Mouse (Mus musculus) layer of hippocampus, adult 18-20 months (tissue): Measurements from ENCODE around the gene Prickle4. TPM values are rescaled to one million over a fixed set of nuclear protein-coding genes. Genes with fewer than 3 reads are reported as not detected.

Experiments used
- DNase-seq, 2 experiments: peaks; one replicate each; pipeline ENCODE4 v3.0.0; 2022; ENCODE audit warnings: low spot score in 2 of 2
- long read RNA-seq: library from polyadenylated mRNA; stranded (forward); transcript quantifications from one replicate; pipeline ENCODE4 v2.0.0, GENCODE M21; 2021
- total RNA-seq, 2 experiments: library from RNA; stranded (reverse); gene quantifications; 2 replicates each; pipeline ENCODE4 v1.2.3; 2021

The Prickle4 gene
- 1 to 10 TPM; 2.3 to 3.4 TPM for total RNA-seq
- long read RNA-seq, partial matches to known transcripts = 0 of 2 reads
- long read RNA-seq, other reads (novel, unspliced or antisense) = 2 of 2 reads

- peak; percentile 93 to 98 for DNase-seq
Measured at GRCm38 (mm10) chr17:47694503-47695336, at the start of gene Prickle4. Prickle4 (minus strand) TSS chr17:47694736.

DNA sequence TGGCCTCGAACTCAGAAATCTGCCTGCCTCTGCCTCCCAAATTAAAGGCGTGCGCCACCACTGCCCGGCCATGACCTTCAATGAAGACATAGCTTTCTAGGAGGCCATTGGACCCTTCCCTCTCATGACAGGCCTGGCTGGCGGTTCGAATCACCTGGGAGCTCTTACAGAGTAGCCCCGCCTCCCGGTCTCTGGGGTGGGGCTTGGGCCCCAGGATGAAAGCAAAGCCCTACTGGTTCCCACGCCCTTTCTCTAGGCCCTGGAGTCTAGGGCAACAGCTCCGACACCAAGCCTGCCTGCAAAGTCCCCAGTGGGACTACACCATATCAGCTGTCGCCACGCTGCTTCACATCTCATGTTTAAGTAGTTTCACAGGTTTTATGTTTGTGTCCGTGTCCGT is 49.5 kb upstream of the Prickle4 start:
- DNase-seq = no peak

GRCm38 (mm10) chr17:47742991-47743734 is 48.6 kb upstream of the Prickle4 start:
- no peak for DNase-seq

DNA sequence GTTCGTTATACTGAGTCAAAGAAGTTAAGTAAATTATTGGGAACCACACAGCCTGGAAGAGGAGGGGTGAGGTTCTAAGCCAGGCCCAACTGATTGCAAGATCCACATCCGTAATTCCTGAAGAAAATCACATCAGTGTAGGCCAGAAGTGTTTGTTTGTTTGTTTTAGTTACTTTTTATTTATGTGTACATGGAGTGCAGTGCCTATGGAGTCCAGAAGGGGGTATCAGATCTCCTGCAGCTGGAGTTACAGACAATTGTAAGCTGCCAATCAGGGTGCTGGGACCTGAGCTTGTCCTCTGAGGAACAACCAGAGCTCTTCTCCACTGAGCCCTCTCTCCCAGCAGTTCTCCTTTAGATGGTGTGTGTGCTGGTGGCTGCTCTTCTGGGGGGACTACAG is 45.6 kb upstream of the Prickle4 start:
- DNase-seq = no peak

DNA sequence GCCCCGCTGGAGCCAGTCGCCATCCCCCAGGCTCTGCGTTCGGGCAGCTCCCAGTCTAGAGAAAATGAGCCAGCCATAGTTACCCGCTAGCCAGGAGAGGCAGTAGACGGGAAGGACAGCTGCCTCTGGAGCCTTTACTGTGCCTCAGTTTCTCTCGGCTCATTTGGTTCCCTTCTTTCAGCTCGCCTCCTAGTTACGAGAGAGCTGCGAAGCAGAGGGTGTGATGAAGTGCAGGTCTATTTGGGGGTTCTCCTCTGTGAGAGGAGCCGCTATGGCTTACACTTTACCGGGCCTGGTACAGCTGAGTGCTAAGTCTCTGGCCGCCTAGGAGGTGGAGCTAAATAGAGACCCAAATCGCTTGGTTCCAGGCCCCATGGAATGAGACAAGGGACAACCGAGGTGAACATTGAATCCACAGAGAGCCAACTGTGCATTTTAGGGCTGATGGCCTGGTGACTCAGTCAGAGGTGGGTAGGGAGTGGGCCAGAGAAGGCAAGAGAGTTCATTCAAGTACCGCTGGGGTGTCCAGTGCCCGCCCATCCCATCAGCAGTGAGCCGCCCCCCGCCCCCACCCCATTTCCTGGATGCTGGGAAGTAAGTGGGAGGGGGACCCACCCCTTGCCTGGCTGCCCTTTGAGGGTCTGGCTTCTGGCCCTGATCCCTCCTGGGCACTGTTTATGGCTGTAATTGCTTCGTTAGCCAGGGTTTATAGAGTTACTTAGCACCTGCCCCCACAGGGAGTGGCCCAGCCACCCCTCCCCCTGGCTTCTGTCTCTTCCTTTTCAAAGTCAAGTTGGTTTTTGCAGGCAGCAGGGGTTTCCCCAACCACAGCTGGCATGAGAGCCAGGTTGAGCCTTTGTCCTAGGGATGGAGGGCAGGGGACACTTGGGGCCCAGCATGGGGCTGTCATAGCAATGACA is 44.6 kb upstream of the Prickle4 start:
- DNase-seq = no peak

DNA sequence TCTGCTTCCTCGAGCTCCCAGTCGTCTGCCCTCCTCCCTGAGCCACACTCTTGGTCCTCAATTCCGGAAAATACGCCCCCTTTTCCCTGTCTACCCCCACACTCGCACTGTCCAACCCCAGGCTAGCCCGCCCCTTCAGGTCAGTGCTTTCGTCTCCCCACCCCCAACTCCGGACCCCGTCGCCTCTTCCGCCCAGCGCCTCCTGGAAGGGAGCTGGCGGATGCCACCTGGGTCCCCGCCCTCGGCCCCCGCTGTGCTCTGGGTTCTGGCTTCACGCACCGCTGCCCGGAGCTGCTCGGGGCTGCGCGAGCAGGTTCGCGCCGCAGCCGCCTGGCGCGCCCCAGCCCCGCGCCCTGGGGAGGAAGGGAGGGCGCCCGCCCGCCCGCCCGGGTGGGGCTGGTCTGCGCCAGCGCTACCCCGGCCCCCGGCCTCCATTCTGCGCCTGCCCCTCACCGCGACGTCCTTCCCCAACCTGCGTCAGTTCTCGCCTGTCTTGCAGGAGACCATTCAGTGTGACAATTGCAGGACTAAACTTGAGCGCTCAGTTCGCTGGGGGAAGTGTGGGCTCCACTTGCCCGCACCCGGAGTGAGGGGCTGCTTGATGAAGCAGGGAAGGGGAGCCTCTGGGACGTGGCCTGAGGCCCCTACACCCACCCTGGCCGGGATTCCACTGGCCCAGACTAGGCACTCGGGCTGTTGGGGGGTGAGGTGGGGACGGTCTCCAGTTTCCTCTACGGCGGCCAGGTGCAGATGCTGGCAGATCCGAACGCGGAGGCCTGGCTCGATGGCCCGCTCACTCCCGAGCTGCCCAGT is 43.7 kb upstream of the Prickle4 start:
- peak in 1 of 2 experiments; percentile 25 for DNase-seq

- peak; percentile 61 to 78 for DNase-seq
Measured at GRCm38 (mm10) chr17:47737271-47738065, 42.9 kb upstream of the Prickle4 start.

GRCm38 (mm10) chr17:47736856-47737255 is 42.3 kb upstream of the Prickle4 start, which contains the start of gene Tfeb:
Tfeb (plus strand) TSS chr17:47737030.
- peak; percentile 94 to 98 for DNase-seq

DNA sequence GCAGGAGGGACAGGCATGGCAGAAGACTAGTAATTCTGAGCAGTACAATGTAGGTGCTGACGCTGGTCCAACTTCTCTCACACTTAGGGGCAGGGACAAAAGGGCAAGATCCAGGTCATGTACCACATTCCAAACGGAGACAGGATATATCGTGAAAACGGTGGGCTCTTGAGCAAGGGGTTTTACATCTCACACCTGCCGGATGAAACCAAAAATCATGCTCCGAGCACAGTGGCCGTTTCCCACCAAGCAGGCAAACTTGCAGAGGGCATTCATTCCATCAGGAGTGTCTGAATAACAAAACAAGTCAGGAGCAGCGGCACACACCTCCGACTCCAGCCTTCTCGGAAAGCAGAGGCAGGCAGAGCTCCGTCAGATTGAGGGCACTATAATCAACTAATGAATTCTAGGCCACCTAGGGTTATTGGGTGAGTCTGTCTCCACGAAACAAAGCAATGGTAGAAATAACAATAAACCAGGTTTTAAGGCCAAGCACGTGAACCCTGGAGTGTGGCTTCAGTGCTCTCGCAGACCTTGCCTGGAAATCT is 41.1 kb upstream of the Prickle4 start:
- DNase-seq = no peak

- no peak for DNase-seq
Measured at GRCm38 (mm10) chr17:47730633-47731575, 36.4 kb upstream of the Prickle4 start.

DNA sequence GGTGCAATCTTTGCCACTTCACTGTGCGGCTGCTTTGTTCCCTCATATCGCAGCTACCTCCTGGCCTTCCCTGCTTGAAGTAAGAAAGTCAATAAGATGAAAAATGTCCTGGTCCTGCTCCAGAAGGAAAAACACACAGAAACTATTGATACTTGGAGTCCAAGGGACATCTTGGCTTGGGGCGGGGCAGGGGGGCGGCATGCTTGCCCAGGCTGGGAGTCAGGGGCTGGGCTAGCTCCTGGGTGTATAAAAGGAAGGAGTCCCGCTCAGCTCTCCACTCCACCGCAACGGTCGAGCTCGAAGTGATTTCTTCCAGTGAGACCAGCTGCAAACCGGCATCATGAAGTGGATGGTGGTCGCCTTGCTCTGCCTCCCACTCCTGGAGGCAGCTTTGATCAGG is 32.0 kb upstream of the Prickle4 start, which contains the start of gene Pgc:
Gene Pgc (plus strand): TSS at position 277 of the 400 bp plus-strand sequence.
- DNase-seq = no peak

DNA sequence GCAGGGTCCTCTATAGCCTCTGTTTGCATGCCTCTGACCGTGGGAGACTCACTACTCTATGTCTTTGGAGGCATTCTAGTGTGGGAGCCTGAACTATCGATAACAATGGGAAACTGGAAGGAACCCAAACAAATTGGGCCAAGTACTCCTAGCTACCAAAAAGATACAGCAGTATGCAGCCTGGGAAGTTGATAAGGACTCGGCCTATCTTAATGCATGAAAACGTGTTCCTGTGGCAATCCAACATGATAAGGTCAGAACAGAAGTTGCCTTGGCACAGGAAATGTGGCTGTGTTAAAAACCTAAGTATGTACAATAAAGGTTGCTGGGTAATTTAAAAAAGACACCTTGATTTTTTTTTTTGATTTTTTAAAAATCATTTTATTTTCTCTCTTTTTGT is 26.6 kb upstream of the Prickle4 start:
- no peak for DNase-seq

DNA sequence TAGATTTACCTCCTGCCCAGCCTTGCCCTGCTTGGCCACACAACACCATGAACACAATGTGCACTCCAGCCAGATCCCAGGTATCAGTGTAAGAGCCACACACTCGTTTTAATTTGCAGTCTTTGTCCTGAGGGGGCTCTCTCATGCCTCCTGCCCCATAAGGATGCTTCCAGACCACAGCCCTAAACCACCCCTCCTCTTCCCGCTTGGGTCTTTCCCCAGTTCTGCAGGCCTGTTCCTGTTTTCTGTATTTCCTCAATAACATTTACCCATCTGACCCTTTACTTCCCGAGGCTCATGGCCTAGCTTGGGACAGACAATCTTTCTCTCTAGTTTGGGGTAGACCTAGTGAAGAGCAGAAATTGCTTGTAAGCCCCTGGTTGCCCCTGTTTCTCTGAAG is 20.5 kb upstream of the Prickle4 start:
- DNase-seq = no peak

GRCm38 (mm10) chr17:47712889-47713571 is 18.5 kb upstream of the Prickle4 start:
- DNase-seq = no peak

GRCm38 (mm10) chr17:47711883-47712282 is 17.3 kb upstream of the Prickle4 start:
- no peak for DNase-seq

DNA sequence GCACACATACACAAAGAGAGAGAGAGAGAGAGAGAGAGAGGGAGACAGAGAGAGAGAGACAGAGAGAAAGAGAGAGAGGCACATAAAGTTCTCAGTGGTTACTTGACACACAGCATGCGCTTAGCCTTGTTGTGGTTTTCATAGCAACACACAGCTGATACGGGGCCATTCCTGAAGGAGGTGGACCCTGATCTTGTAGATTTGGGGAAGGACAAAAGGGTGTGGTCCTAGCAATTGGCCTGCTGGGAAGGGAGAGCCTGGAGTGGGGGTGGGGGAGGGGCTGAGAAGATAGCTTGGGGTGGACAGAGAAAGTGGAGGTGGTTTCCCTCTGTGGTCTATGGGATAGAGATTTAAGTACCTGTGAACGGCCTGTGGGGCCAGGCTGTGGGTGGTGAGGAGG is 15.5 kb upstream of the Prickle4 start:
- DNase-seq = no peak

DNA sequence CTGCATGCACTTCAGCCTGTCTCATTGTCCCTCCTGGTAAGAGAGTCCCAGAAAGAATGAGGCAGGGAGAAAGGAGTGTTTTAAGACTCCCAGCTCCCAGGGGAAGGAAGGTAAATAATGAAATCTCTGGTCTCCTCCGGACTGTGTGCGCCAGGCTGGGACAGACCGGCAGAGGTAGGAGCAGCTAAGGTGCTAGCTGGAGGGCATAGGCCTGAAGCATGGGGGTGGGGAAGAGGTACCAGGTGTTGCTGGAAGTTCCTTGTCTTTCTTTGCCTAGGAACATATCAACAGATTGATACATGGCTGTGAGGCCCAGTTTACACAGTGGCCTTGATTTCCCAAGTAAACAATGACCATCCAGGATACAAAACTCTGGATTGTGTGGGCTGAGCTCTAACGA is 14.4 kb upstream of the Prickle4 start:
- DNase-seq = no peak
